Comparison of ENCODE assay signal across 8 mouse cellular contexts in genomic region chr14:120137680-120138136, GRCm38 (mm10).
A peak's percentile ranks its signal among the peaks of the same experiment; 100 is the strongest.
DNase-seq lines count a peak whose midpoint lies in the region; ATAC-seq and TF ChIP-seq lines count a peak whose summit lies in the region.

No protein-coding gene starts in this region.

- peak; percentile 96 for DNase-seq in R1 (ENCODE audit: low read depth, low spot score)
- DNase-seq in cerebellum, postnatal 14 days: peak; percentile 97 to 98
- peak; percentile 78 to 90 for DNase-seq in frontal cortex, postnatal 14 days (ENCODE audit: low spot score in 2 of 2)
- DNase-seq in layer of hippocampus, postnatal 10 days (ENCODE audit: low spot score in 2 of 2): peak; percentile 97 to 98
- peak; percentile 98 for DNase-seq in lung, postnatal 0 days (ENCODE audit: low spot score)
- peak; percentile 97 for DNase-seq in ovary, postnatal 10 days (ENCODE audit: low spot score)
- peak; percentile 64 to 90 for DNase-seq in thymus, postnatal 10 days (ENCODE audit: low spot score in 2 of 2)

- H3K4me1 ChIP-seq in hindbrain, embryonic 12.5 days: peaks cover 17% of the 10 kb centered on the region
- no peaks in the 10 kb centered on the region for H3K4me1 ChIP-seq in lung, postnatal 0 days (ENCODE audit: insufficient read depth, low read depth, low read length)

- H3K4me3 ChIP-seq in hindbrain, embryonic 12.5 days: peak overlapping the region; percentile 19
- no peak overlapping the region for H3K4me3 ChIP-seq in lung, postnatal 0 days (ENCODE audit: low read depth, low read length)

- peak overlapping the region; percentile 43 for H3K4me2 ChIP-seq in hindbrain, embryonic 12.5 days (replicated peaks)
- H3K4me2 ChIP-seq in lung, postnatal 0 days (replicated peaks; ENCODE audit: low read depth, low read length): peak overlapping the region; percentile 29

- H3K9ac ChIP-seq in hindbrain, embryonic 12.5 days: 0 out of 2 replicates have a peak overlapping the region, but pooled peaks have one; percentile 28
- H3K9ac ChIP-seq in lung, postnatal 0 days (replicated peaks; ENCODE audit: low read depth): no peak overlapping the region

- no peak overlapping the region for H3K27ac ChIP-seq in hindbrain, embryonic 12.5 days
- H3K27ac ChIP-seq in lung, postnatal 0 days (ENCODE audit: low read length): peak overlapping the region; percentile 52

- peak; percentile 100 for TF ChIP-seq CTCF in lung, postnatal 0 days (IDR thresholded peaks at IDR 0.05)

- WGBS in hindbrain, embryonic 12.5 days: 1% methylated on average over 21 of the region's 21 CpGs
- WGBS in lung, postnatal 0 days: 1% methylated on average over 21 of the region's 21 CpGs

- H3K9me3 ChIP-seq in hindbrain, embryonic 12.5 days (replicated peaks): no peaks in the 10 kb centered on the region
- H3K9me3 ChIP-seq in lung, postnatal 0 days (ENCODE audit: low read length): no peaks in the 10 kb centered on the region

- no peaks in the 10 kb centered on the region for H3K36me3 ChIP-seq in hindbrain, embryonic 12.5 days
- H3K36me3 ChIP-seq in lung, postnatal 0 days (ENCODE audit: insufficient read depth, low read length): no peaks in the 10 kb centered on the region

- TF ChIP-seq EP300 in lung, postnatal 0 days (IDR thresholded peaks at IDR 0.05): peak; percentile 85

- 0 out of 2 replicates have a peak, but pooled peaks cover 2% of the 10 kb centered on the region for H3K27me3 ChIP-seq in hindbrain, embryonic 12.5 days
- no peaks in the 10 kb centered on the region for H3K27me3 ChIP-seq in lung, postnatal 0 days (replicated peaks; ENCODE audit: insufficient read depth, low read length)

- ATAC-seq in hindbrain, embryonic 12.5 days (ENCODE audit: low FRiP score): peak; percentile 79
- peak; percentile 98 for ATAC-seq in lung, postnatal 0 days
